24 mouse cellular contexts compared by ENCODE assay signal in genomic region chr13:101316336-101316735, GRCm38 (mm10).
DNase-seq lines count a peak whose midpoint lies in the region; ATAC-seq and TF ChIP-seq lines count a peak whose summit lies in the region.
"Had no signal": no experiment of that assay in that cellular context is flagged by ENCODE, and none has a peak within 500 bp of the region (broad histone marks: within the 10 kb centered on the region; RNA-seq: fewer than 3 reads in every experiment).

No protein-coding gene starts in this region.

- peak; percentile 23 for DNase-seq in embryo, embryonic 10.5 days (ENCODE audit: low spot score)
- DNase-seq in embryo, embryonic 11 days, result no peak
- DNase-seq in kidney, adult 2 months, result peak; percentile 23
- no peak for DNase-seq in kidney, adult 11 months
- DNase-seq in liver, postnatal 0 days, result no peak
- DNase-seq in ovary, adult 18-20 months (ENCODE audit: low spot score), result no peak
- DNase-seq: cerebellum, adult 11-12 months; cerebellum, adult 9-11 months; heart, postnatal 36 days; layer of hippocampus, adult 9-11 months; lung, postnatal 36 days; right cerebral cortex, adult 18-20 months; thymus, postnatal 4 days had no signal

- WGBS in kidney, adult 2 months, result 54% methylated on average over 4 of the region's 4 CpGs
- WGBS in liver, postnatal 0 days (ENCODE audit: insufficient replicate concordance), result 68% methylated on average over 4 of the region's 4 CpGs
- 73% methylated on average over 4 of the region's 4 CpGs for WGBS in liver, embryonic 12.5 days (ENCODE audit: insufficient replicate concordance)

- H3K4me1 ChIP-seq in kidney, adult 2 months (ENCODE audit: control insufficient read depth, insufficient read depth, low read length), result no peaks in the 10 kb centered on the region; the same call in 1 of the 2 replicates
- H3K4me1 ChIP-seq in liver, postnatal 0 days (ENCODE audit: insufficient read depth), result peaks cover 3% of the 10 kb centered on the region; the same call in 1 of the 2 replicates
- no peaks in the 10 kb centered on the region for H3K4me1 ChIP-seq in liver, embryonic 12.5 days
- H3K4me1 ChIP-seq: hindbrain, embryonic 12.5 days; intestine, embryonic 15.5 days had no signal

- TF ChIP-seq EP300 in liver, postnatal 0 days (IDR thresholded peaks at IDR 0.05; ENCODE audit: low read depth), result no peak

- no peak overlapping the region for H3K4me3 ChIP-seq in kidney, adult 2 months (ENCODE audit: insufficient read depth, low read depth, low read length)
- H3K4me3 ChIP-seq in liver, postnatal 0 days (ENCODE audit: low read depth, low read length), result no peak overlapping the region
- H3K4me3 ChIP-seq in liver, embryonic 12.5 days, result no peak overlapping the region
- H3K4me3 ChIP-seq: forebrain, embryonic 13.5 days; heart, embryonic 15.5 days; hindbrain, embryonic 12.5 days; intestine, embryonic 15.5 days; limb, embryonic 10.5 days; limb, embryonic 15.5 days had no signal

- TF ChIP-seq CTCF in kidney, adult 2 months (conservative IDR thresholded peaks at IDR 0.05; ENCODE audit: insufficient read depth, insufficient read length, low read depth, low read length), result no peak
- TF ChIP-seq CTCF in liver, postnatal 0 days (IDR thresholded peaks at IDR 0.05; ENCODE audit: low read depth), result no peak

- H3K9ac ChIP-seq in liver, postnatal 0 days (replicated peaks), result no peak overlapping the region
- H3K9ac ChIP-seq in liver, embryonic 12.5 days, result no peak overlapping the region
- H3K9ac ChIP-seq: forebrain, embryonic 13.5 days; heart, embryonic 15.5 days; hindbrain, embryonic 12.5 days; intestine, embryonic 15.5 days; limb, embryonic 15.5 days had no signal

- ATAC-seq in liver, postnatal 0 days, result peak; percentile 36; the same call in 1 of the 2 replicates
- no peak for ATAC-seq in liver, embryonic 12.5 days
- ATAC-seq: CD4-positive, CD25-positive, alpha-beta regulatory T cell, adult 4 months; forebrain, embryonic 13.5 days; hindbrain, postnatal 0 days; intestine, embryonic 15.5 days; midbrain, embryonic 16.5 days had no signal

- H3K27me3 ChIP-seq in kidney, adult 2 months (replicated peaks; ENCODE audit: control insufficient read depth, insufficient read depth, low read length), result no peaks in the 10 kb centered on the region
- no peaks in the 10 kb centered on the region for H3K27me3 ChIP-seq in liver, postnatal 0 days (ENCODE audit: insufficient read depth, low read length)
- H3K27me3 ChIP-seq in liver, embryonic 12.5 days (replicated peaks), result no peaks in the 10 kb centered on the region
- H3K27me3 ChIP-seq: forebrain, embryonic 13.5 days; heart, embryonic 15.5 days; hindbrain, embryonic 12.5 days; intestine, embryonic 15.5 days; limb, embryonic 15.5 days had no signal

- H3K9me3 ChIP-seq in liver, postnatal 0 days (ENCODE audit: low read length), result no peaks in the 10 kb centered on the region
- no peaks in the 10 kb centered on the region for H3K9me3 ChIP-seq in liver, embryonic 12.5 days (replicated peaks)
- H3K9me3 ChIP-seq: forebrain, embryonic 13.5 days; heart, embryonic 15.5 days; hindbrain, embryonic 12.5 days; intestine, embryonic 15.5 days; limb, embryonic 10.5 days; limb, embryonic 15.5 days had no signal

- no peak overlapping the region for H3K4me2 ChIP-seq in liver, postnatal 0 days (ENCODE audit: low read depth, low read length)
- H3K4me2 ChIP-seq in liver, embryonic 12.5 days, result no peak overlapping the region
- H3K4me2 ChIP-seq: forebrain, embryonic 13.5 days; heart, embryonic 15.5 days; hindbrain, embryonic 12.5 days; intestine, embryonic 15.5 days; limb, embryonic 15.5 days; midbrain, embryonic 11.5 days had no signal

- no peak overlapping the region for H3K27ac ChIP-seq in kidney, adult 2 months (ENCODE audit: insufficient read depth, low read depth, low read length)
- H3K27ac ChIP-seq in liver, postnatal 0 days (ENCODE audit: low read depth), result no peak overlapping the region
- H3K27ac ChIP-seq in liver, embryonic 12.5 days, result no peak overlapping the region
- H3K27ac ChIP-seq: forebrain, embryonic 13.5 days; heart, embryonic 15.5 days; hindbrain, embryonic 12.5 days; hindbrain, postnatal 0 days; intestine, embryonic 15.5 days; limb, embryonic 10.5 days; limb, embryonic 15.5 days had no signal

- TF ChIP-seq POLR2A in kidney, adult 2 months (IDR thresholded peaks at IDR 0.05; ENCODE audit: low read depth, low read length), result no peak

- no peaks in the 10 kb centered on the region for H3K36me3 ChIP-seq in kidney, adult 2 months (ENCODE audit: control insufficient read depth, insufficient read depth, low read length)
- H3K36me3 ChIP-seq in liver, postnatal 0 days (replicated peaks; ENCODE audit: insufficient read depth, low read length), result no peaks in the 10 kb centered on the region
- H3K36me3 ChIP-seq in liver, embryonic 12.5 days, result no peaks in the 10 kb centered on the region
- H3K36me3 ChIP-seq: heart, embryonic 15.5 days; hindbrain, embryonic 12.5 days; intestine, embryonic 15.5 days; limb, embryonic 10.5 days; limb, embryonic 15.5 days had no signal

Comparison
In these comparisons a context has a peak if more than half of its experiments do, and no peak if none do; other contexts are left out.
1. DNase-seq: peak in embryo, embryonic 10.5 days (single experiment) and kidney, adult 2 months (single experiment); none in embryo, embryonic 11 days (single experiment), kidney, adult 11 months (single experiment), liver, postnatal 0 days (single experiment) and ovary, adult 18-20 months (single experiment).